Mouse (Mus musculus): ENCODE data around the gene Samd10. TPM values are rescaled to one million over a fixed set of nuclear protein-coding genes. Genes with fewer than 3 reads are reported as not detected.

Samd10 gene
- polyA plus RNA-seq, 2 experiments, result 1.5 to 1.6 TPM

- Histone ChIP-seq H3K4me3 (ENCODE audit: insufficient read depth in 1 of 2, low read depth in 2 of 2, low read length in 2 of 2) (no peak overlapping the region), H3K4me1 (replicated peaks; ENCODE audit: control insufficient read depth in 2 of 2, insufficient read depth in 2 of 2, low read length in 1 of 2) (peaks cover 14% of the 10 kb centered on the region in 2 experiments), H3K27ac (no peak overlapping the region), H3K27me3 (ENCODE audit: control insufficient read depth, insufficient read depth, low read length) (peaks cover 14% of the 10 kb centered on the region), H3K4me2 (ENCODE audit: low read depth) (no peak overlapping the region), H3K9ac (replicated peaks) (no peak overlapping the region), H3K9me3 (ENCODE audit: control insufficient read depth, low read length) (no peaks in the 10 kb centered on the region), H3K36me3 (replicated peaks; ENCODE audit: control insufficient read depth, insufficient read depth, low read depth) (no peaks in the 10 kb centered on the region)
- WGBS (ENCODE audit: insufficient replicate concordance), result 50% methylated on average over 6 of the region's 6 CpGs
- no peak for TF ChIP-seq EP300 (IDR thresholded peaks at IDR 0.05; ENCODE audit: low read depth)
- no peak for TF ChIP-seq CTCF (IDR thresholded peaks at IDR 0.05; ENCODE audit: low read depth)
- DNase-seq (ENCODE audit: low read depth in 3 of 3, low spot score in 3 of 3) (no peak), ATAC-seq (ENCODE audit: insufficient read depth) (no peak)
Observed at GRCm38 (mm10) chr2:181596221-181596960, 2.6 kb downstream of the Samd10 start.

- DNase-seq (ENCODE audit: low read depth in 3 of 3, low spot score in 3 of 3) (no peak), ATAC-seq (ENCODE audit: insufficient read depth) (no peak)
- TF ChIP-seq CTCF (IDR thresholded peaks at IDR 0.05; ENCODE audit: low read depth), result peak; percentile 70
- TF ChIP-seq EP300 (IDR thresholded peaks at IDR 0.05; ENCODE audit: low read depth), result no peak
- H3K4me2 ChIP-seq (ENCODE audit: low read depth), result no peak overlapping the region
- no peaks in the 10 kb centered on the region for H3K36me3 ChIP-seq (replicated peaks; ENCODE audit: control insufficient read depth, insufficient read depth, low read depth)
- H3K9ac ChIP-seq (replicated peaks), result no peak overlapping the region
- WGBS (ENCODE audit: insufficient replicate concordance), result 64% methylated on average over 4 of the region's 4 CpGs
- H3K27ac ChIP-seq, result no peak overlapping the region
- no peaks in the 10 kb centered on the region for H3K9me3 ChIP-seq (ENCODE audit: control insufficient read depth, low read length)
- H3K4me3 ChIP-seq (ENCODE audit: insufficient read depth in 1 of 2, low read depth in 2 of 2, low read length in 2 of 2), result no peak overlapping the region
- H3K27me3 ChIP-seq (ENCODE audit: control insufficient read depth, insufficient read depth, low read length), result peaks cover 14% of the 10 kb centered on the region
- peaks cover 15 to 17% of the 10 kb centered on the region in 2 experiments for H3K4me1 ChIP-seq (replicated peaks; ENCODE audit: control insufficient read depth in 2 of 2, insufficient read depth in 2 of 2, low read length in 1 of 2)
Observed at GRCm38 (mm10) chr2:181594946-181595696, 3.9 kb downstream of the Samd10 start.

GRCm38 (mm10) chr2:181593937-181594336 is 5.1 kb downstream of the Samd10 start:
- Histone ChIP-seq H3K9me3 (ENCODE audit: control insufficient read depth, low read length) (no peaks in the 10 kb centered on the region), H3K27me3 (ENCODE audit: control insufficient read depth, insufficient read depth, low read length) (peaks cover 10% of the 10 kb centered on the region), H3K9ac (replicated peaks) (no peak overlapping the region), H3K4me1 (replicated peaks; ENCODE audit: control insufficient read depth in 2 of 2, insufficient read depth in 2 of 2, low read length in 1 of 2) (peaks cover 13 to 17% of the 10 kb centered on the region in 2 experiments), H3K36me3 (replicated peaks; ENCODE audit: control insufficient read depth, insufficient read depth, low read depth) (no peaks in the 10 kb centered on the region; the same call in 1 of the 2 replicates), H3K27ac (no peak overlapping the region), H3K4me2 (ENCODE audit: low read depth) (no peak overlapping the region), H3K4me3 (ENCODE audit: insufficient read depth in 1 of 2, low read depth in 2 of 2, low read length in 2 of 2) (no peak overlapping the region)
- ATAC-seq (ENCODE audit: insufficient read depth) (no peak), DNase-seq (ENCODE audit: low read depth in 3 of 3, low spot score in 3 of 3) (no peak)
- no peak for TF ChIP-seq EP300 (IDR thresholded peaks at IDR 0.05; ENCODE audit: low read depth)

DNA sequence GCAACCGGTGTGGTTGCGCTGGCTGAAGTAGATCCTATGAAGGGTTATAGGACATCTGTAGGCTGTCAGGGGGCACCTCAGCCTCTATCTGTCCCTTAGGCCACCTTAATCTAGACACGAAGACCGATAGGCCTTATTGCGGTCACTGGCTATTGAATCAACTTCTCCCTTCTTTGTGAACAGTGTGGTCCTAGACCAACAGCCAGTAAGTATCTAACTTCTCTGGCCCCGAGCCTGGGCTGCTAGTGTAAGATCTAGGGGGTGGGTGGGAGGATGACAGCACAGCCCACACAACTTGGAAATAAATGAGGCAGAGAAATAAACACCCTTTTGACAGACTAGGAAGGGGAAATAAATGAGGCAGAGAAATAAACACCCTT is 6.0 kb downstream of the Samd10 start:
- TF ChIP-seq EP300 (IDR thresholded peaks at IDR 0.05; ENCODE audit: low read depth) (no peak), CTCF (IDR thresholded peaks at IDR 0.05; ENCODE audit: low read depth) (no peak)
- no peak for DNase-seq (ENCODE audit: low read depth in 3 of 3, low spot score in 3 of 3)

More for the DNA sequence above, 6.0 kb downstream of the Samd10 start:
- Histone ChIP-seq H3K4me1 (replicated peaks; ENCODE audit: control insufficient read depth in 2 of 2, insufficient read depth in 2 of 2, low read length in 1 of 2) (peaks cover 13 to 17% of the 10 kb centered on the region in 2 experiments), H3K9ac (replicated peaks) (peak overlapping the region; percentile 85), H3K27me3 (ENCODE audit: control insufficient read depth, insufficient read depth, low read length) (peaks cover under 1% of the 10 kb centered on the region), H3K36me3 (replicated peaks; ENCODE audit: control insufficient read depth, insufficient read depth, low read depth) (no peaks in the 10 kb centered on the region; the same call in 1 of the 2 replicates), H3K9me3 (ENCODE audit: control insufficient read depth, low read length) (no peaks in the 10 kb centered on the region), H3K4me3 (ENCODE audit: insufficient read depth in 1 of 2, low read depth in 2 of 2, low read length in 2 of 2) (peak overlapping the region; percentile 56 to 71), H3K27ac (peak overlapping the region; percentile 31), H3K4me2 (ENCODE audit: low read depth) (peak overlapping the region; percentile 85)
- peak; percentile 8 for ATAC-seq (ENCODE audit: insufficient read depth)
- WGBS (ENCODE audit: insufficient replicate concordance), result under 1% methylated on average over 6 of the region's 6 CpGs
